Mouse (Mus musculus): ENCODE measurements around the gene 4931428L18Rik. TPM values are rescaled to one million over a fixed set of nuclear protein-coding genes. Genes with fewer than 3 reads are reported as not detected.

4931428L18Rik gene
- polyA plus RNA-seq, 1 experiment from 2014 or later, result not detected

GRCm38 (mm10) chr1:31094792-31095191 is 127.7 kb downstream of the 4931428L18Rik start:
- no peaks in the 10 kb centered on the region for H3K36me3 ChIP-seq
- no peak overlapping the region for H3K9ac ChIP-seq
- peaks cover 4% of the 10 kb centered on the region; the same call in 1 of the 2 replicates for H3K4me1 ChIP-seq (replicated peaks)
- no peak for ATAC-seq (replicated peaks; ENCODE audit: insufficient number of reproducible peaks, insufficient read depth, low FRiP score, low read depth)
- no peak overlapping the region for H3K4me3 ChIP-seq
- H3K27ac ChIP-seq, result no peak overlapping the region
- H3K4me2 ChIP-seq, result no peak overlapping the region
- no peaks in the 10 kb centered on the region for H3K27me3 ChIP-seq
- H3K9me3 ChIP-seq (replicated peaks), result no peaks in the 10 kb centered on the region
- 78% methylated on average over 3 of the region's 3 CpGs for WGBS

GRCm38 (mm10) chr1:31093939-31094338 is 128.5 kb downstream of the 4931428L18Rik start:
- Histone ChIP-seq H3K27me3 (no peaks in the 10 kb centered on the region), H3K4me1 (replicated peaks) (peaks cover 4% of the 10 kb centered on the region; the same call in 1 of the 2 replicates), H3K27ac (no peak overlapping the region), H3K36me3 (no peaks in the 10 kb centered on the region), H3K9me3 (replicated peaks) (no peaks in the 10 kb centered on the region), H3K4me3 (no peak overlapping the region), H3K9ac (no peak overlapping the region), H3K4me2 (no peak overlapping the region)
- ATAC-seq (replicated peaks; ENCODE audit: insufficient number of reproducible peaks, insufficient read depth, low FRiP score, low read depth), result no peak
- WGBS, result 88% methylated on average over 1 of the region's 1 CpGs

GRCm38 (mm10) chr1:31088686-31089085 is 133.8 kb downstream of the 4931428L18Rik start:
- Histone ChIP-seq H3K27me3 (no peaks in the 10 kb centered on the region), H3K4me2 (no peak overlapping the region), H3K4me3 (no peak overlapping the region), H3K9ac (no peak overlapping the region), H3K36me3 (no peaks in the 10 kb centered on the region), H3K27ac (no peak overlapping the region), H3K4me1 (replicated peaks) (no peaks in the 10 kb centered on the region), H3K9me3 (replicated peaks) (no peaks in the 10 kb centered on the region)
- no peak for ATAC-seq (replicated peaks; ENCODE audit: insufficient number of reproducible peaks, insufficient read depth, low FRiP score, low read depth)
- WGBS, result 85% methylated on average over 4 of the region's 4 CpGs

- ATAC-seq (replicated peaks; ENCODE audit: insufficient number of reproducible peaks, insufficient read depth, low FRiP score, low read depth), result no peak; the same call in 1 of the 2 replicates
- Histone ChIP-seq H3K4me2 (no peak overlapping the region), H3K4me1 (replicated peaks) (peaks cover 5% of the 10 kb centered on the region), H3K27me3 (no peaks in the 10 kb centered on the region), H3K9me3 (replicated peaks) (no peaks in the 10 kb centered on the region), H3K36me3 (no peaks in the 10 kb centered on the region), H3K9ac (no peak overlapping the region), H3K27ac (0 out of 2 replicates have a peak overlapping the region, but pooled peaks have one; percentile 6), H3K4me3 (no peak overlapping the region)
- 42% methylated on average over 6 of the region's 6 CpGs for WGBS
Measured at GRCm38 (mm10) chr1:31072523-31073370, 149.7 kb downstream of the 4931428L18Rik start.

GRCm38 (mm10) chr1:31071209-31071608 is 151.3 kb downstream of the 4931428L18Rik start:
- Histone ChIP-seq H3K4me2 (no peak overlapping the region), H3K4me3 (no peak overlapping the region), H3K9me3 (replicated peaks) (no peaks in the 10 kb centered on the region), H3K27me3 (no peaks in the 10 kb centered on the region), H3K9ac (no peak overlapping the region), H3K36me3 (no peaks in the 10 kb centered on the region), H3K27ac (no peak overlapping the region), H3K4me1 (replicated peaks) (peaks cover 5% of the 10 kb centered on the region)
- WGBS, result 79% methylated on average over 2 of the region's 2 CpGs
- ATAC-seq (replicated peaks; ENCODE audit: insufficient number of reproducible peaks, insufficient read depth, low FRiP score, low read depth), result no peak

GRCm38 (mm10) chr1:31064817-31065740 is 157.4 kb downstream of the 4931428L18Rik start:
- Histone ChIP-seq H3K36me3 (no peaks in the 10 kb centered on the region), H3K27ac (no peak overlapping the region), H3K4me2 (no peak overlapping the region), H3K4me1 (replicated peaks) (no peaks in the 10 kb centered on the region), H3K4me3 (no peak overlapping the region), H3K9me3 (replicated peaks) (no peaks in the 10 kb centered on the region), H3K9ac (no peak overlapping the region), H3K27me3 (no peaks in the 10 kb centered on the region)
- no peak for ATAC-seq (replicated peaks; ENCODE audit: insufficient number of reproducible peaks, insufficient read depth, low FRiP score, low read depth)
- 68% methylated on average over 12 of the region's 12 CpGs for WGBS

- Histone ChIP-seq H3K9ac (no peak overlapping the region), H3K4me1 (replicated peaks) (no peaks in the 10 kb centered on the region), H3K4me3 (no peak overlapping the region), H3K4me2 (no peak overlapping the region), H3K27me3 (no peaks in the 10 kb centered on the region), H3K36me3 (no peaks in the 10 kb centered on the region), H3K9me3 (replicated peaks) (no peaks in the 10 kb centered on the region), H3K27ac (no peak overlapping the region)
- 78% methylated on average over 4 of the region's 4 CpGs for WGBS
- ATAC-seq (replicated peaks; ENCODE audit: insufficient number of reproducible peaks, insufficient read depth, low FRiP score, low read depth), result no peak
Measured at GRCm38 (mm10) chr1:31059806-31060205, 162.7 kb downstream of the 4931428L18Rik start.

GRCm38 (mm10) chr1:31058861-31059351 is 163.6 kb downstream of the 4931428L18Rik start:
- 49% methylated on average over 2 of the region's 2 CpGs for WGBS
- H3K9ac ChIP-seq, result no peak overlapping the region
- H3K4me1 ChIP-seq (replicated peaks), result no peaks in the 10 kb centered on the region
- ATAC-seq (replicated peaks; ENCODE audit: insufficient number of reproducible peaks, insufficient read depth, low FRiP score, low read depth), result no peak
- no peak overlapping the region for H3K4me2 ChIP-seq
- H3K27ac ChIP-seq, result no peak overlapping the region
- H3K27me3 ChIP-seq, result no peaks in the 10 kb centered on the region
- H3K9me3 ChIP-seq (replicated peaks), result no peaks in the 10 kb centered on the region
- no peaks in the 10 kb centered on the region for H3K36me3 ChIP-seq
- no peak overlapping the region for H3K4me3 ChIP-seq

GRCm38 (mm10) chr1:31058196-31058595 is 164.3 kb downstream of the 4931428L18Rik start:
- no peaks in the 10 kb centered on the region for H3K4me1 ChIP-seq (replicated peaks)
- no peak overlapping the region for H3K9ac ChIP-seq
- WGBS, result 63% methylated on average over 3 of the region's 3 CpGs
- H3K4me3 ChIP-seq, result no peak overlapping the region
- H3K9me3 ChIP-seq (replicated peaks), result no peaks in the 10 kb centered on the region
- no peak overlapping the region for H3K27ac ChIP-seq
- no peaks in the 10 kb centered on the region for H3K27me3 ChIP-seq
- no peaks in the 10 kb centered on the region for H3K36me3 ChIP-seq
- no peak overlapping the region for H3K4me2 ChIP-seq
- ATAC-seq (replicated peaks; ENCODE audit: insufficient number of reproducible peaks, insufficient read depth, low FRiP score, low read depth), result no peak

- Histone ChIP-seq H3K4me3 (no peak overlapping the region), H3K9ac (no peak overlapping the region), H3K4me1 (replicated peaks) (peaks cover 7% of the 10 kb centered on the region), H3K27ac (no peak overlapping the region), H3K36me3 (no peaks in the 10 kb centered on the region), H3K27me3 (no peaks in the 10 kb centered on the region), H3K4me2 (no peak overlapping the region), H3K9me3 (replicated peaks) (no peaks in the 10 kb centered on the region)
- ATAC-seq (replicated peaks; ENCODE audit: insufficient number of reproducible peaks, insufficient read depth, low FRiP score, low read depth), result no peak
- WGBS, result 85% methylated on average over 5 of the region's 5 CpGs
Measured at GRCm38 (mm10) chr1:31051370-31051921, 171.0 kb downstream of the 4931428L18Rik start.
